Mouse (Mus musculus): ENCODE results near the gene Desi2.
"Not testable (repeated sequence)": the region's sequence is repeated elsewhere in the genome, so short reads cannot be mapped to it uniquely, and the experiment has no call there.

GRCm38 (mm10) chr1:178283314-178283713 lies 96.1 kb downstream of the Desi2 start:
- not testable (repeated sequence) for TF ChIP-seq POLR2A (IDR thresholded peaks at IDR 0.05; ENCODE audit: low read depth, low read length); CTCF (conservative IDR thresholded peaks at IDR 0.05; ENCODE audit: insufficient read depth, insufficient read length, low read depth, low read length)

All from kidney, adult 2 months (tissue).